Mouse (Mus musculus) midbrain, embryonic 15.5 days (tissue): Measurements from ENCODE around the gene Kcnk13. TPM values are rescaled to one million over a fixed set of nuclear protein-coding genes. Genes with fewer than 3 reads are reported as not detected.

ENCODE experiments used
- ATAC-seq: fragments of 200-750 bp; cut with Nextera tagmentation; replicated peaks from 2 replicates; pipeline ENCODE4 v1.8.0; 2017; ENCODE audit warnings: moderate TSS enrichment
- H3K27ac ChIP-seq: fragments of 300-500 bp; sonication (generic); 2 replicates; pipeline ENCODE4 v1.5.1; 2015; ENCODE audit warnings: mild to moderate bottlenecking, inconsistent platforms
- H3K27me3 ChIP-seq: fragments of 300-500 bp; sonication (generic); replicated peaks from 2 replicates; pipeline ENCODE4 v1.6.1; 2015; ENCODE audit warnings: inconsistent platforms
- H3K36me3 ChIP-seq: fragments of 300-500 bp; sonication (generic); replicated peaks from 2 replicates; pipeline ENCODE4 v1.6.1; 2015; ENCODE audit warnings: inconsistent platforms
- H3K4me1 ChIP-seq: fragments of 300-500 bp; sonication (generic); 2 replicates; pipeline ENCODE4 v1.6.1; 2015; ENCODE audit warnings: inconsistent platforms
- H3K4me2 ChIP-seq: fragments of 300-500 bp; sonication (generic); 2 replicates; pipeline ENCODE4 v1.6.1; 2015; ENCODE audit warnings: inconsistent platforms, mild to moderate bottlenecking, moderate library complexity
- H3K4me3 ChIP-seq: fragments of 300-500 bp; sonication (generic); 2 replicates; pipeline ENCODE4 v1.5.1; 2015; ENCODE audit warnings: mild to moderate bottlenecking, inconsistent platforms
- H3K9ac ChIP-seq: fragments of 300-500 bp; sonication (generic); 2 replicates; pipeline ENCODE4 v1.6.1; 2015; ENCODE audit warnings: mild to moderate bottlenecking, inconsistent platforms
- H3K9me3 ChIP-seq: fragments of 300-500 bp; sonication (generic); 2 replicates; pipeline ENCODE4 v1.6.1; 2016; ENCODE audit warnings: inconsistent platforms
- WGBS: fragments of 180-500 bp; shearing (Covaris S2); methylation state at CpG from one replicate; pipeline ENCODE4 v1.1.7; 2015; ENCODE audit warnings: mixed read lengths; 5-methylcytosine and 5-hydroxymethylcytosine counted together
- polyA plus RNA-seq: library from polyadenylated mRNA; unstranded; fragments of >200 nt; fragmentation: Nextera tagmentation; extraction: Ambion mirVana; gene quantifications from 2 replicates; pipeline ENCODE4 v1.2.1, GENCODE M21; 2015

Gene Kcnk13
- polyA plus RNA-seq, 1 experiment from 2014 or later, result 1.1 TPM

DNA sequence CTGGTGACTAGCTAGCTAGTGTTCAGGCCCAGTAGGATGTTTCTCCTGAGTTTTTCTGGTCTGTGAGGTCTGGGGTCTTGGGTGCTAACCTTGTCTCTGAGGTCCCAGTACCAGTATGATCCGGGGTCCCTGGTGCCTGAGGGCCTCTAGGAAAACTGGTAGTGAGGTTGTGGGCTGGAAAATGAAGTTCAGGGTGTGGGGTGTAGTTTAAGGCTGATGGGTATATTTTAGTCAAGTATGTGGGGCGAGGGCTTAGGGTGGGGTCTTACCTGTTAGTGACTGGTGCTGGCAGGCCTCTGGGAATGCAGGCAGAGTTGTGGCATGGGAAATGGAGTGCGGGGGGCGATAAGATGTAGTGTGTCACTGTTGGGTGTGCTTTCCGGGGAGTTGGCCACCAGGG is 67.4 kb downstream of the Kcnk13 start:
- no peaks in the 10 kb centered on the region for H3K4me1 ChIP-seq
- H3K4me3 ChIP-seq, result no peak overlapping the region
- no peaks in the 10 kb centered on the region for H3K36me3 ChIP-seq
- H3K9me3 ChIP-seq, result no peaks in the 10 kb centered on the region
- no peak for ATAC-seq
- 92% methylated on average over 5 of the region's 5 CpGs for WGBS
- H3K4me2 ChIP-seq, result no peak overlapping the region
- H3K27me3 ChIP-seq, result no peaks in the 10 kb centered on the region
- H3K9ac ChIP-seq, result no peak overlapping the region
- no peak overlapping the region for H3K27ac ChIP-seq

DNA sequence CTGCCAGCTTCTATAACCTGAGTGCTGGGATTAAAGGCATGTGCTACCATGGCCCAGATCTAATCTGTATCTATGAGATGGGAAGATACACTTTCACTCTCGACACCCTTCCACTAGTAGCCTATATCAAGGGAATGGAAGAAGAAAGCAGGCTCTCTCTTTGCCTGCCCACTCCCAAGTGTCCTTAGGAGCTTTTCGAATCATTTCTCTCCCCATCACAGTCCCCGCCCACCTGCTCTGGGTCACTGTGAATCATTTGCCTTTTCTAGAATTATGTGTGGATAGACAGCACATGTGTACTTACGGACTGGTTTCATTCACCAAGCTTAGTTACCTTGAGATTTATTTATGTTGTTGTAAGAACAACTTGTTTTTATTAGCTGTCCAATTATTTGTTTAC is 68.2 kb downstream of the Kcnk13 start:
- no peak overlapping the region for H3K27ac ChIP-seq
- no peaks in the 10 kb centered on the region for H3K4me1 ChIP-seq
- no peak overlapping the region for H3K4me2 ChIP-seq
- 90% methylated on average over 4 of the region's 4 CpGs for WGBS
- H3K9ac ChIP-seq, result no peak overlapping the region
- H3K9me3 ChIP-seq, result no peaks in the 10 kb centered on the region
- ATAC-seq, result no peak
- no peak overlapping the region for H3K4me3 ChIP-seq
- no peaks in the 10 kb centered on the region for H3K27me3 ChIP-seq
- no peaks in the 10 kb centered on the region for H3K36me3 ChIP-seq

DNA sequence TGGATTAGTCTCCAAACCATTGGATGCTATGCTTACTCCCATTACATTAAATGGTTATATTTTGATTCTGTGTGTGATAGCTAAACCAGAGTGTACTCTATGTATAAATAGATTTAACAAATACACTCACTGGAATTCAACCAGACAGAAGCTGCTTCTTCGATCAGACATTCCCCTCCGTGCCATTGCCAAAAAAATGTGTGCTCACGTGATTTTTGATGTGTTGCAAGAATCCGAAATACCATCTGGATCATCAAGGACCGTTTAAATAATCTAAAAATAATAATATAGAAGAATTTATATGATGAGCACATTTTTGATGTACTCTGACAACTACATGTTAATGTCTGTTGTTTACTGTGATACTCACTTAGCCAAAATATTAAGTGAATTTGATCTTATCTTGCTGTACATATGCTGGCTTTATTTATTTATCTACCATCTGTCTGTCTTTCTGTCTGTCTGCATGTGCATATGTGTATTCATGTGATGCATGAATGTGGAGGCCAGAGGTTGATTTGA is 74.5 kb downstream of the Kcnk13 start:
- no peak for ATAC-seq
- Histone ChIP-seq H3K27me3 (no peaks in the 10 kb centered on the region), H3K4me3 (no peak overlapping the region), H3K27ac (no peak overlapping the region), H3K9ac (no peak overlapping the region), H3K36me3 (no peaks in the 10 kb centered on the region), H3K4me2 (no peak overlapping the region), H3K9me3 (no peaks in the 10 kb centered on the region), H3K4me1 (no peaks in the 10 kb centered on the region)
- 89% methylated on average over 5 of the region's 5 CpGs for WGBS

DNA sequence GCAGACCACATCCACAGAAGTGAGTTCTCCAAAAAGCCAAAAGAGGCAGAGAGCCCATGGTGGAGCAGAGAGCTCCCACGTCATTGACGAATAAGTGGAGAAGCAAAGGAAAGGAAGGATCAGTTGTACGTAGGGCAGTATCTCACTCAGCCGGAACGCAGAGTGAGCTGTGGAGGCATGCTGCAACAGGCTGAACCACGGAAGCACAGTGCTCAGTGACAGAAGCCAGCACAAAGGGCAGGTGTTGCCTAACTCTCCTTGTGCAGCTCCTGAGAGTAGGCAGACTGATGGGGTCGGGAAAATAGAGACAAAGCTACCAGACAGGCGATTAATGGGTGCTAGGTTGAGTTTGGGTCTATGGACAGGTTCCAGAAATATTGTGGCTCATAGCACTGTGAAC is 77.8 kb downstream of the Kcnk13 start:
- no peak overlapping the region for H3K9ac ChIP-seq
- H3K27ac ChIP-seq, result no peak overlapping the region
- 78% methylated on average over 8 of the region's 8 CpGs for WGBS
- no peaks in the 10 kb centered on the region for H3K36me3 ChIP-seq
- no peaks in the 10 kb centered on the region for H3K4me1 ChIP-seq
- no peak overlapping the region for H3K4me3 ChIP-seq
- H3K27me3 ChIP-seq, result no peaks in the 10 kb centered on the region
- no peaks in the 10 kb centered on the region for H3K9me3 ChIP-seq
- ATAC-seq, result no peak
- H3K4me2 ChIP-seq, result no peak overlapping the region

- Histone ChIP-seq H3K4me3 (no peak overlapping the region), H3K9ac (no peak overlapping the region), H3K27me3 (no peaks in the 10 kb centered on the region), H3K36me3 (no peaks in the 10 kb centered on the region), H3K4me1 (no peaks in the 10 kb centered on the region), H3K4me2 (no peak overlapping the region), H3K27ac (no peak overlapping the region), H3K9me3 (no peaks in the 10 kb centered on the region)
- WGBS, result 67% methylated on average over 4 of the region's 4 CpGs
- ATAC-seq, result no peak
Measured at GRCm38 (mm10) chr12:100044704-100045103, 80.4 kb downstream of the Kcnk13 start.

DNA sequence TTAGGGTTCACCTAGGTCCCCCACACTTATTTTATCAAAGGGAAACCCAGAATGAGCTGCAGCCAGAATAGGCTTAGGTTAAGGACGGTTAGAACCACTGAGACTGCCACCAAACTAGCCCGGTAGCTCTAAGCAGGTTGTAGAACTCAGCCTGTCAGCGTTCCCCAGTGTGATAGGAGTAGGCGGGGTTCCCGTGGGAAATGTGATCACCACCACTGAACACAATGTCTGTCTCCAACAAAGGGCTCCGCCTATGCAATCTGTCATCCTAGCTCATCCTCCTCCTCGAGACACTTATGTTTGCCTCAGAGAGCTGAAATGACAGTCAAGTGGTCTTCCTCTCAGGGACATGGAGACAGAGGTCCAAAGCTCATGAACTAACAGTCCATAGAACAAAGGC is 86.3 kb downstream of the Kcnk13 start:
- WGBS, result 72% methylated on average over 7 of the region's 7 CpGs
- Histone ChIP-seq H3K4me2 (no peak overlapping the region), H3K36me3 (no peaks in the 10 kb centered on the region), H3K9me3 (no peaks in the 10 kb centered on the region), H3K27me3 (no peaks in the 10 kb centered on the region), H3K4me3 (no peak overlapping the region), H3K4me1 (no peaks in the 10 kb centered on the region), H3K9ac (no peak overlapping the region), H3K27ac (no peak overlapping the region)
- ATAC-seq, result no peak

- no peak for ATAC-seq
- no peaks in the 10 kb centered on the region for H3K9me3 ChIP-seq
- no peak overlapping the region for H3K9ac ChIP-seq
- H3K36me3 ChIP-seq, result no peaks in the 10 kb centered on the region
- no peak overlapping the region for H3K4me2 ChIP-seq
- H3K4me1 ChIP-seq, result no peaks in the 10 kb centered on the region
- no peaks in the 10 kb centered on the region for H3K27me3 ChIP-seq
- no peak overlapping the region for H3K27ac ChIP-seq
- no peak overlapping the region for H3K4me3 ChIP-seq
- WGBS, result 78% methylated on average over 5 of the region's 5 CpGs
Measured at GRCm38 (mm10) chr12:100053617-100054016, 89.3 kb downstream of the Kcnk13 start.

DNA sequence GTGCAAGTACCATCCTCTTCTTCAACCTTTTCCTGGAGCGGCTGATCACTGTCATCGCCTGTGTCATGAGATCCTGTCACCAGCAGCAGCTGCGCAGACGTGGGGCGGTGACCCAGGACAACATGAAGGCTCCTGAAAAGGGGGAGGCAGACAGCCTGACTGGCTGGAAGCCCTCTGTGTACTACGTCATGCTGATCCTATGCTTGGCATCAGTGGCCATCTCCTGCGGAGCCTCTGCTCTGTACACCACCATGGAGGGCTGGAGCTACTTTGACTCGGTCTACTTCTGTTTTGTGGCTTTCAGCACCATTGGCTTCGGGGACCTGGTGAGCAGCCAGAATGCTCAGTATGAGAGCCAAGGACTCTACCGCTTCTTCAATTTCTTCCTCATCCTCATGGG is 96.8 kb downstream of the Kcnk13 start:
- WGBS, result 90% methylated on average over 10 of the region's 10 CpGs

GRCm38 (mm10) chr12:100061826-100062225 is 97.5 kb downstream of the Kcnk13 start:
- Histone ChIP-seq H3K9ac (no peak overlapping the region), H3K27ac (no peak overlapping the region), H3K9me3 (no peaks in the 10 kb centered on the region), H3K4me1 (no peaks in the 10 kb centered on the region), H3K36me3 (no peaks in the 10 kb centered on the region), H3K27me3 (no peaks in the 10 kb centered on the region), H3K4me2 (no peak overlapping the region), H3K4me3 (no peak overlapping the region)
- no peak for ATAC-seq

More for the DNA sequence above, 96.8 kb downstream of the Kcnk13 start:
- no peak overlapping the region for H3K4me2 ChIP-seq
- no peaks in the 10 kb centered on the region for H3K27me3 ChIP-seq
- no peaks in the 10 kb centered on the region for H3K36me3 ChIP-seq
- no peak overlapping the region for H3K4me3 ChIP-seq
- H3K4me1 ChIP-seq, result no peaks in the 10 kb centered on the region
- no peak for ATAC-seq
- no peaks in the 10 kb centered on the region for H3K9me3 ChIP-seq
- H3K27ac ChIP-seq, result no peak overlapping the region
- no peak overlapping the region for H3K9ac ChIP-seq

GRCm38 (mm10) chr12:100062584-100062983 is 98.3 kb downstream of the Kcnk13 start:
- Histone ChIP-seq H3K9me3 (no peaks in the 10 kb centered on the region), H3K4me3 (no peak overlapping the region), H3K36me3 (no peaks in the 10 kb centered on the region), H3K9ac (no peak overlapping the region), H3K27ac (no peak overlapping the region), H3K27me3 (no peaks in the 10 kb centered on the region), H3K4me1 (no peaks in the 10 kb centered on the region), H3K4me2 (no peak overlapping the region)
- WGBS, result 77% methylated on average over 3 of the region's 3 CpGs
- no peak for ATAC-seq

GRCm38 (mm10) chr12:100065109-100065508 is 100.8 kb downstream of the Kcnk13 start:
- ATAC-seq, result no peak
- Histone ChIP-seq H3K27ac (no peak overlapping the region), H3K36me3 (no peaks in the 10 kb centered on the region), H3K4me3 (no peak overlapping the region), H3K4me2 (no peak overlapping the region), H3K9me3 (no peaks in the 10 kb centered on the region), H3K4me1 (no peaks in the 10 kb centered on the region), H3K9ac (no peak overlapping the region), H3K27me3 (no peaks in the 10 kb centered on the region)
- WGBS, result 83% methylated on average over 3 of the region's 3 CpGs

DNA sequence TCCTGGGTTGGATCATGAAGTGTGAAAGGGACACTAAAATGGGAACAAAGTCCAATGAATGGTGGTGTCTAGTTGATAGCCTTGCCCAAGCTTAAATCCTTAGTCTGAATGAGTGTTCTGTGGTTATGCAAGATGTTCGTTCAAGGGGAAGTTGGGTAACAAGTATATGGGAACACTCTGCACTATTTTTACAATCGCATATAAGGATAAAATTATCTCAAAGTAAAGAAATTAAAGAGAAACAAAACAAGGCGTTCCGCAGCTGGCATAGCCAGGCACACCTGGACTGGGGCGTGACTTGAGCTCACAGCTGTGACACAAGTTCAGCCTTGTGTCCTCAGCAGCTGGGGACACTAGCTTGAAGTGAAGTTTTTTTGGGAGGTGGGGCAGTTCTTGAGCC is 103.2 kb downstream of the Kcnk13 start:
- WGBS, result 95% methylated on average over 5 of the region's 5 CpGs
- Histone ChIP-seq H3K9ac (no peak overlapping the region), H3K36me3 (no peaks in the 10 kb centered on the region), H3K27ac (no peak overlapping the region), H3K4me1 (no peaks in the 10 kb centered on the region), H3K4me2 (no peak overlapping the region), H3K27me3 (no peaks in the 10 kb centered on the region), H3K4me3 (no peak overlapping the region), H3K9me3 (no peaks in the 10 kb centered on the region)
- no peak for ATAC-seq

- Histone ChIP-seq H3K9me3 (no peaks in the 10 kb centered on the region), H3K4me3 (no peak overlapping the region), H3K36me3 (no peaks in the 10 kb centered on the region), H3K9ac (no peak overlapping the region), H3K4me1 (no peaks in the 10 kb centered on the region), H3K4me2 (no peak overlapping the region), H3K27me3 (no peaks in the 10 kb centered on the region), H3K27ac (no peak overlapping the region)
- WGBS, result 62% methylated on average over 4 of the region's 4 CpGs
- ATAC-seq, result no peak
Measured at GRCm38 (mm10) chr12:100073201-100073672, 108.9 kb downstream of the Kcnk13 start.
